Mouse (Mus musculus): ENCODE data around the gene Ifi211. TPM values are rescaled to one million over a fixed set of nuclear protein-coding genes. Genes with fewer than 3 reads are reported as not detected.
"Not testable (repeated sequence)": the region's sequence is repeated elsewhere in the genome, so short reads cannot be mapped to it uniquely, and the experiment has no call there.

Gene Ifi211
- polyA plus RNA-seq, 1 experiment = 0.55 TPM

DNA sequence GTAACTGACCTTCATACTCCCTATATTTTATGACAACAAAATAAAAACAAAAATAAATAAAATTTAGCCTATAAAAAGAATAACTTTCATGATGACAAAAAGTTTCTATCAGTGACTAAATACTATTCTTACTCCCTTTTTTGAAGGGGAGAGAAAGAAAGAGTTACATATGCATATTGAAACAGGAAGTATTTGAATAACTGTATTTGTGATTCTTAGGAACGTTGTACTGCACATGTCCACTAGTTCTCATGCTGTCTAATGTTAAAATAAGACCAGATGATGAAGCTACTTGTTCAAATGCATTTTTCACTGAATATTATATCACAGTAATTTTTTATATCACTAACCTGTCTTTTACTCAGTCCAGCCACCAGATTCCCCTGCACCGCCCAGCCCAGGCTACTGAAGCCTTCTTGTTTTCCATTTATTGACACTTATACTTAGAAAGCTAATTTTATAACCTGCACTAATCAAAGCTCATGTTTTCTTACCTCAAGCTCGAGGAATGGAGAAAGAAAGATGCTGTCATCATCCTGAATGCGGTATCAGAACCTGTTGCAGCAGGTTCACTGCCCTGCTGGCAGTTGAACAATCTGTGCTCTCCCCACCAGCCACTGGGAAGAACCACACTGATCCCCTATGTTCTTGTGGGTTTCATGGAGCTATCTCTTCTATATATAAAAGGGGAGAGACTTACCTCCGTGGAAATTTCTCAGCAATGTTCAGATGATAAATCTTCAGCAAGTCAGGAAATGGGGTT, 33.4 kb downstream of the Ifi211 start:
- DNase-seq (ENCODE audit: low read depth in 1 of 2, low spot score in 2 of 2); H3K4me1 ChIP-seq (ENCODE audit: control insufficient read depth, insufficient read depth, insufficient read length); H3K36me3 ChIP-seq (ENCODE audit: control insufficient read depth, insufficient read depth, low read length); H3K27me3 ChIP-seq (ENCODE audit: control insufficient read depth, insufficient read depth, low read length): not testable (repeated sequence)
- peak overlapping the region; percentile 79 for H3K27ac ChIP-seq (ENCODE audit: insufficient read depth, low read length)
- peak overlapping the region; percentile 56 for H3K4me3 ChIP-seq (ENCODE audit: extremely low read depth, insufficient read depth, insufficient read length)
- WGBS = 1% methylated on average over 5 of the region's 5 CpGs

DNA sequence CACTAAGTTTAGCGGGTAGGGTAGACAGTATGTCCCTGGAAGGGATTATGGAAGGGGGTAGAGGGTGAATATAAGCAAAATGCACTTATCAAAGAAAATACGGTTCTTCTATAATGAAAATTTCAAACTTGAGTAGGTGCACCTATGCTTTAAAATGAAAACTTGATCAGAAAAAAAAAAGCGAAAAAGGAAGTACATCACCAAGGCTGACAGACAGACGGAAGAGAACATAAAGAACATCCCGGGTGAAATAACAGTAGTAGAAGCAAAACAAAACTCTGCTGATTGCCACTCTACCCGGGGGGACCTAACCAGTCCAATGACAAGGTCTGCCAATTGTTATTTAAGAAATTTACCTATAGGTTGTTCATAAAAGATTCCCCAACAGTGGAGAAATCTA, 34.6 kb downstream of the Ifi211 start:
- not testable (repeated sequence) for H3K36me3 ChIP-seq (ENCODE audit: control insufficient read depth, insufficient read depth, low read length); H3K4me1 ChIP-seq (ENCODE audit: control insufficient read depth, insufficient read depth, insufficient read length); DNase-seq (ENCODE audit: low read depth in 1 of 2, low spot score in 2 of 2); H3K27me3 ChIP-seq (ENCODE audit: control insufficient read depth, insufficient read depth, low read length)
- 2% methylated on average over 6 of the region's 6 CpGs for whole genome bisulfite sequencing
- Histone ChIP-seq H3K27ac (ENCODE audit: insufficient read depth, low read length) (peak overlapping the region; percentile 32; the same call in 1 of the 2 replicates), H3K4me3 (ENCODE audit: extremely low read depth, insufficient read depth, insufficient read length) (peak overlapping the region; percentile 49)

DNA sequence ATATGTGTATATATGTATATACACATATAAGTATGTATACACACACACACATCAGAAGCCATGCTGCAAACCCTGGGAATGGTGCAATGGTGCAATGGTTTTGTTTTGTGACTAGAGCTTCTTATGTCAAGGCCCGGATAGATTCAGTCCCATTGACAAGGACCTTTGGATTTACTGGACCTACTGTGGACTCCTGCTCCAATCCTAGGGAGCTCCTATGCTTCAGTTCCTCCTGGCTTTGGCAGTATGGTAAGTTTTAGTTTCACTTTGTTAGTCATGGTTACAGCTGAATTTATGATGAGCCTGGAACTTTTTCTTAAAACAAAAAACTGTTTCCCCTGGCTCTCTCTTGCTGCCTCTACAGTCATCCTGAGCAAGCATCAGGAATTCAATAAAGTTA, 35.7 kb downstream of the Ifi211 start:
- H3K4me3 ChIP-seq (ENCODE audit: extremely low read depth, insufficient read depth, insufficient read length); H3K36me3 ChIP-seq (ENCODE audit: control insufficient read depth, insufficient read depth, low read length); DNase-seq (ENCODE audit: low read depth in 1 of 2, low spot score in 2 of 2); H3K27me3 ChIP-seq (ENCODE audit: control insufficient read depth, insufficient read depth, low read length); H3K27ac ChIP-seq (ENCODE audit: insufficient read depth, low read length); H3K4me1 ChIP-seq (ENCODE audit: control insufficient read depth, insufficient read depth, insufficient read length): not testable (repeated sequence)
- 90% methylated on average over 1 of the region's 1 CpGs for whole genome bisulfite sequencing

DNA sequence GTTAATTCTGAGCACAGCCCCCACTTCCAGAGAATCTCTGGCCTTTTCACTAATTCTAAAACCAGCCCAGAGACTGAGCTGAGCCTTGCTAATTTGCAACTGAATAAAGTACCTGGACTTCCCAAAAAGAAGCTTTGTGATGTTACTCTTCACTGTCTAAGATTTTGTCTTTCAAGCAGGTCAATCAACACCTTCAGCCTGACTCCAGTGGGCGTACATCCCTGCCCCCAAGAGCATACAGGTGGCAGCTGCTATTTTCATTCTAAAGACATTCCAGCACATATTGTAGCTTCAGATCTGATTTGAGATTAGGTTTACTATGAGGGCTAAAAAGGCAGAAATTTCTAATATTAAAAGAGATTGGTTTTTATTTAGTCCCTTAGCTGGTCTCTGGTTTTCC, 44.3 kb downstream of the Ifi211 start:
- WGBS = 92% methylated on average over 1 of the region's 1 CpGs
- H3K27ac ChIP-seq (ENCODE audit: insufficient read depth, low read length); H3K27me3 ChIP-seq (ENCODE audit: control insufficient read depth, insufficient read depth, low read length); H3K4me3 ChIP-seq (ENCODE audit: extremely low read depth, insufficient read depth, insufficient read length); H3K4me1 ChIP-seq (ENCODE audit: control insufficient read depth, insufficient read depth, insufficient read length); DNase-seq (ENCODE audit: low read depth in 1 of 2, low spot score in 2 of 2): not testable (repeated sequence)
- peaks cover 21% of the 10 kb centered on the region for H3K36me3 ChIP-seq (ENCODE audit: control insufficient read depth, insufficient read depth, low read length)

DNA sequence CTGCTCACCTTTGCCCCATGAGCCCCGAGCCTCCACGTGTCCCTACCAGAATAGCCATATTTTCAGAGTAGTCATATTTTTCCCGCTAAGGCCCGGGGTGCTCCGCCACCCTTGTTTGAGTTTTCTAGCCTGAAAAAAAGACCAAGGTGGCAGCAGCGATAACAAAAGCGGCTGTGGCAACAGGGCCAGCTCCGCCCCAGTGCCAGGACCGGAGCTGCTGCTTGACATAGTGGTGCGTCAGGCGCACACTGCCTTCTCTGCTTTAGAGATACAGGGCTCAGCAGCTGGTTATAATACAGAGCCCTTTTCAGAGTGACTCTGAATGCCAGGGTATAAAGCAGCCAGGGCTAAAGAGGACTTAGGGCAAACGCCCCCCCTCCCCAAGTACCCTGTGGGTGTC, 46.3 kb downstream of the Ifi211 start:
- no peak for TF ChIP-seq POLR2A (IDR thresholded peaks at IDR 0.05; ENCODE audit: low read depth, low read length)
- H3K4me1 ChIP-seq (ENCODE audit: control insufficient read depth, insufficient read depth, insufficient read length) = no peaks in the 10 kb centered on the region
- DNase-seq (ENCODE audit: low read depth in 1 of 2, low spot score in 2 of 2) = no peak
- H3K4me3 ChIP-seq (ENCODE audit: extremely low read depth, insufficient read depth, insufficient read length) = no peak overlapping the region
- H3K27ac ChIP-seq (ENCODE audit: insufficient read depth, low read length) = no peak overlapping the region
- peaks cover 20% of the 10 kb centered on the region for H3K36me3 ChIP-seq (ENCODE audit: control insufficient read depth, insufficient read depth, low read length)
- H3K27me3 ChIP-seq (ENCODE audit: control insufficient read depth, insufficient read depth, low read length) = no peaks in the 10 kb centered on the region
- 93% methylated on average over 12 of the region's 12 CpGs for WGBS

DNA sequence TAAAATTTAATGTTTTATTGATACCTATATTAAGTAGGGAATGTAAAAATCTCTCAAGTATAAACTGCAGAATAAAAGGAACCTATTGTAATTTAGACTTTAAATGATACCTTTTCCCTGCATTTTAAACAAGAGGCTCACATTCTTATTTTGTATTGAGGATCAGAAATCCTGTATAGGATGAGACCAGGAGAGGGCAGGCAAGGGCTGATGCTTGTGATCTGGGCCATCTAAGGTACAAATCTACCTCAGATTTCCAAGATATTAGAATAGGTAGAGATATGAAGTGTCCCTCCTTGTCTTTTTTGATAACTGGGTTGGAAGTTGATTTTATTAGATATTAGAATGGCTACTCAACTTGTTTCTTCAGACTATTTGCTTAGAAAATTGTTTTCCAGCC, 59.1 kb downstream of the Ifi211 start:
- not testable (repeated sequence) for H3K36me3 ChIP-seq (ENCODE audit: control insufficient read depth, insufficient read depth, low read length); H3K4me1 ChIP-seq (ENCODE audit: control insufficient read depth, insufficient read depth, insufficient read length); H3K27ac ChIP-seq (ENCODE audit: insufficient read depth, low read length); H3K27me3 ChIP-seq (ENCODE audit: control insufficient read depth, insufficient read depth, low read length); H3K4me3 ChIP-seq (ENCODE audit: extremely low read depth, insufficient read depth, insufficient read length)
- DNase-seq (ENCODE audit: low read depth in 1 of 2, low spot score in 2 of 2) = peak in 1 of 2 experiments; percentile 44

DNA sequence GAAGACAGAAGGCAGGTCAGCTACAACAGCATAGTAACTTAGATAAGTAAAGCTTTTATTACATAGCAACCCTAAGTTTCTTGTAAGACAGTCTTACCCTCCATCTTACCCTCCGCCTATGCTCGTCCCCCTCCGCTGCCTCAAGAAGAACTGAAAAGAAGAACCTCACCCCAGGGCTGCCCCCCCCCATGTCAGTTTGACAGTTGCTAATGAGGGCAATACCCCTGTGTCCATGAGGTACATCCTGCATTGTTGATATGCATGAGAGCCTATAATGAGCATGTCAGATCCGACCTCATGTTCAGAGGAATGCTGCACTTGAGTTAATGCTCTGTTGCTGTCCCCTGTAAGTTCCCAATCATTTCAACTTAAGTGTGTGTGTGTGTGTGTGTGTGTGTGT, 60.0 kb downstream of the Ifi211 start:
- not testable (repeated sequence) for H3K36me3 ChIP-seq (ENCODE audit: control insufficient read depth, insufficient read depth, low read length); H3K27me3 ChIP-seq (ENCODE audit: control insufficient read depth, insufficient read depth, low read length); H3K4me3 ChIP-seq (ENCODE audit: extremely low read depth, insufficient read depth, insufficient read length); H3K27ac ChIP-seq (ENCODE audit: insufficient read depth, low read length); H3K4me1 ChIP-seq (ENCODE audit: control insufficient read depth, insufficient read depth, insufficient read length)
- 44% methylated on average over 4 of the region's 4 CpGs for WGBS
- peak; percentile 45 to 70 for DNase-seq (ENCODE audit: low read depth in 1 of 2, low spot score in 2 of 2)

Other genes starting within 250 kb of the Ifi211 start
- gene Ifi208, start 239.4 kb downstream of the Ifi211 start, polyA plus RNA-seq (2012; rRNA removed) = 11.4 and 12.9 TPM in 2 replicates
- 6.8 and 10.0 TPM in 2 replicates for gene Ifi207, start 171.3 kb downstream of the Ifi211 start, polyA plus RNA-seq (2012; rRNA removed)
- gene Ifi204, start 146.1 kb downstream of the Ifi211 start, polyA plus RNA-seq (2012; rRNA removed) = 0.75 and 1.4 TPM in 2 replicates
- 8.7 and 20.9 TPM in 2 replicates for gene Mndal, start 29.4 kb upstream of the Ifi211 start, polyA plus RNA-seq (2012; rRNA removed)
- gene Ifi203, start 29.6 kb upstream of the Ifi211 start, polyA plus RNA-seq (2012; rRNA removed) = 23.4 and 29.8 TPM in 2 replicates
- gene Ifi202b, start 69.7 kb upstream of the Ifi211 start, polyA plus RNA-seq (2012; rRNA removed) = 0.13 TPM in 1 of 2 replicates, not detected in the other
- 1.2 and 1.9 TPM in 2 replicates for gene Ifi205, start 118.8 kb upstream of the Ifi211 start, polyA plus RNA-seq (2012; rRNA removed)
- 0.99 and 2.5 TPM in 2 replicates for gene Olfr433, start 127.7 kb upstream of the Ifi211 start, polyA plus RNA-seq (2012; rRNA removed)
- 0.08 and 2.7 TPM in 2 replicates for gene Olfr432, start 136.2 kb upstream of the Ifi211 start, polyA plus RNA-seq (2012; rRNA removed)
- not detected in 2 replicates for gene Olfr430, start 153.6 kb upstream of the Ifi211 start, polyA plus RNA-seq (2012; rRNA removed)
- gene Olfr429, start 171.3 kb upstream of the Ifi211 start, polyA plus RNA-seq (2012; rRNA removed) = not detected in 2 replicates
- gene Olfr427, start 183.8 kb upstream of the Ifi211 start, polyA plus RNA-seq (2012; rRNA removed) = not detected in 2 replicates
- gene Olfr231, start 208.1 kb upstream of the Ifi211 start, polyA plus RNA-seq (2012; rRNA removed) = not detected in 2 replicates
- gene Olfr424, start 218.5 kb upstream of the Ifi211 start, polyA plus RNA-seq (2012; rRNA removed) = not detected in 2 replicates
- not detected in 2 replicates for gene Olfr420, start 242.6 kb upstream of the Ifi211 start, polyA plus RNA-seq (2012; rRNA removed)

Measured in spleen, adult 2 months (tissue).